Mouse (Mus musculus): Measurements from ENCODE around the gene Fndc10.
"Not testable (repeated sequence)": the region's sequence is repeated elsewhere in the genome, so short reads cannot be mapped to it uniquely, and the experiment has no call there.

Fndc10 gene

GRCm38 (mm10) chr4:155687764-155688163, 6.4 kb upstream of the Fndc10 start:
- not testable (repeated sequence) for DNase-seq (ENCODE audit: low spot score in 2 of 2)

DNA sequence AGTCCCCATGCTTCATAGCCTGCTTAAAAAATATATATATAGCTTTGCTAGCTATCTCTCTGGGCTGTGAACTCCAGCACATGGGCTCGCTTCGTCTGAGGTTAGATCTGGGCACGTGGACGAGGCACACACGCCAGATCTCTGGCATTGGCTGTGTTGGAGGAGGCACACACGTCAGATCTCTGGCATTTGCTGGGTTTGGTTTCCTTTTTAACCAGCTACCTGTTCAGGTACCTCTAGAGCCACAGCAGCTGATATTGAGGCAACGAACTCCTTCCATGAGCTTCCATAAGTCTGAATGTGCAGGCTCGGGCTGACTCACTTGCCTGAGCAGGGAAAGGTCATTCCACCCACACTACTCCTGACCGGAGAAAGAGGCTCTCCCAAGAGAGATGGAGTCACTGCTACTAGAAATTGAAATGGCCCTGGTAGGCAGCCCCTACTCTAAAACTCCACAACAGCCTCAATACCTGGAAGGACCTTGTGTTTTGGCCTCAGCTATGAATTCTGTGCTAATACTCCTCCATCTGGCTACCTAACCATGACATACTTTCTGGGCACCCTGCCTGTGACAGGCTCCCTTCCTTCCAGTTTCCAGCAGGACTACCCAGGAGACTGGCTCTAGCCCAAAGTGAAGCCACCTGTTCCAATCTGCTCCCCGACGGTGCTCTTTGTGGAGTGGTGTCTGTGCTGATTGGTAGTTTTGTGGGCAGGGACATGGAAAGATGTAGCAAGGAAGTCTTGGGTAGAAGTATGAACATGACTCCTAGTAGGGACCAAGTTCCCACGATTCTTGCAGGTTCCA, 3.4 kb upstream of the Fndc10 start:
- DNase-seq (ENCODE audit: low spot score in 2 of 2) = no peak

GRCm38 (mm10) chr4:155692421-155692820, 1.7 kb upstream of the Fndc10 start:
- no peak for DNase-seq (ENCODE audit: low spot score in 2 of 2)

DNA sequence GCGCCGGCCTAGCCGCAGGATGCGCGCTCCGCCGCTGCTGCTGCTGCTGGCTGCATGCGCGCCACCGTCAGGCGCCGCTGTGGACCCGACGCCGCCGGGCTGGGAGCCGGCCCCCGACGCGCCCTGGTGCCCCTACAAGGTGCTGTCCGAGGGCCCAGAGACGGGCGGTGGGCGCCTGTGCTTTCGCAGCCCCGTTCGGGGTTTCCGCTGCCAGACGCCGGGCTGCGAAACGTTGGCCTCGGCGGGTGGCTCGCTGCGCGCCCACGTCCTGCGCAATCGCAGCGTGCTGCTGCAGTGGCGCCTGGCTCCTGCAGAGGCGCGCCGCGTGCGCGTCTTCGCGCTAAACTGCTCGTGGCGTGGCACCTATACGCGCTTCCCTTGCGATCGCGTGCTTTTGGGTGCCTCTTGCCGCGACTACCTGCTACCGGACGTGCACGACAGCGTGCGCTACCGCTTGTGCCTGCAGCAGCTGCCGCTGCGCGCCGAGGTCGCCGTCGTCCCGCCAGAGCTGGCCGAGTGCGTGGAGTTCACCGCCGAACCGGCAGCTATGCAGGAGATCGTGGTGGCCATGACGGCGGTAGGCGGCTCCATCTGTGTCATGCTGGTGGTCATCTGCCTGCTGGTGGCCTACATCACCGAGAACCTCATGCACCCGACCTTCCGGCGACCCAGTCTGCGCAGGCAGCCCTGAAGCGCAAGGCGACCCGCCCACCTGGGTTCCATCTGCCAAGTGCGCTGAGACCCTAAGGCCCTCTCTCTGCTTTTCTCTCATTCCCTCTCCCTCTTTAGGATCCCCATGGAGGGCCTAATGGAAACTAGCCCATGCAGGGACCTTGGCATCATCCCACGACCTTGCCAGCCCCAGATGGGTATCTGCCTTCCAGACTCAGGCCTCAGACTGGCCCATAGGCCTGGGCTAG, 600 bp downstream of the Fndc10 start:
- DNase-seq (ENCODE audit: low spot score in 2 of 2) = peak; percentile 69 to 70

DNA sequence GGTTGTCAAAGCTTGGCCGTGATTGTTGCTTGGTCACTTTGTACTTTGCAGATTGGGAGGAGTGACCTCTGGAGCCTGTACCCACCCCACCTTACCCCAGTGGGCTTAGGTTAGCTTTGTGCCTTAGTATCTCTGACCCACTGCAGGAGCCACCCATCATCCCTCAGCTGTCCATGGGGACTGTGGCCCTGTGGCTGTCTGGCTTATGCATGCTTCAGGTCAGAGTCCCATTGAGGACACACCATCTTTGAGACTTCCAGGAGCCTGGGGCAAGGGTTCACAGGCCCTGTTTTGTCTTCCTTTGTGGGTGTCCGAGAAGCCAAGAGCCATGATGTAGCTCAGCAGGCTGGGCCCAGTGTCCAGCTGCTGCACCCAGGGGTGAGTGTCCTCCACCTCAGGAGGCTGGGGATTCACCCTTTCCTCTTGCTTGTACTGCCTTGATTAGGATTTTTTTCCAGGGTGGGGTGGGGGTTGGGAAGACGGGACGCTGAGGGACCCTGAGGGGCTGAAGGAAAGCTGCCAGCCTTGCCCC, 1.5 kb downstream of the Fndc10 start:
- no peak for DNase-seq (ENCODE audit: low spot score in 2 of 2)

DNA sequence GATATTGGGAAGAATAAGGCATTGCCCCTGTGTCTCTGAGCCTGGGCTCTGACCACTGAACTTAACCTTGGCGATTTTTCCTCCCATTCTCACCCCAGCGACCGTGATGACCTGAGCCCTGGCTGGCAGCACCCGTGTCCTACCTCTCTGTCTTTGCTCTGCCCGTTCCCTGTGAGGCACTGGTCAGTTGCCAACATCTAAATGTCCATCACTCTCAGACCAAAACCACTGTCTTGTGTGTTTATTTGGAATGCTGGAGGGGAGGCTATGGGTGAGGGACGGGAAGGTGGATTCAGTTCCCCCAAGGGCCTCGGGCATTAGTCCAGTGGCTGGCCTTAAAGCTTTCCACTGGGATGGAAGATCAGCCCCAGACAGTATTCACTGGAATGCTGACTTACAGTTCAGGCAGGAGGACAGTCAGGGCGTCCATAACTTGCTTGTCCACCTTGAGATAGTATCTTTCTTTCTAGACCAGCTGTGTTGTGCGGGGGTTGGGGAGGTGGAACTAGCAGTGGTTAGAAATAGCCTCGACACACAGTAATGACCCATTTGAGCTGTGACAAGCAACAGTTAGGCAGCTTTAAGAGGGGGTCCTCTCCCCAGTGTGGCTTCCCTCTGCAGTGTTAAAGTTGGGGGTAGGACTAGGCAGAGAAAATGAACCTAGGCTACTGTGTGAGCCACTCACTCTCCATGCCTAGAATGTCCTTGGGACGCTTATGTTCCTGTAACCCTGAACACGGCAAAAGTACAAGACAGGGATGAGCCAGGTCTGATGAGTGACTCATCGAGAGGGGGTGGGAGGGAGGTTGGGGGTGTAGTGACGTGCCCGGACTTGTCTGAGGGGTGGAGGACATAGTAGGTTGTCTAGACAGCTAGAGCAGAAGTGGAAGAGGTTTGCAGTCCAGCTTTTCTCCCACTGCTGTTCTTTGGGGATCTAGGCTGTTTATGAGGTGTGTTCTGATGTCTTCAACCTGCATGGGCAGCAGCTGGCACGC, 2.4 kb downstream of the Fndc10 start:
- DNase-seq (ENCODE audit: low spot score in 2 of 2) = no peak

DNA sequence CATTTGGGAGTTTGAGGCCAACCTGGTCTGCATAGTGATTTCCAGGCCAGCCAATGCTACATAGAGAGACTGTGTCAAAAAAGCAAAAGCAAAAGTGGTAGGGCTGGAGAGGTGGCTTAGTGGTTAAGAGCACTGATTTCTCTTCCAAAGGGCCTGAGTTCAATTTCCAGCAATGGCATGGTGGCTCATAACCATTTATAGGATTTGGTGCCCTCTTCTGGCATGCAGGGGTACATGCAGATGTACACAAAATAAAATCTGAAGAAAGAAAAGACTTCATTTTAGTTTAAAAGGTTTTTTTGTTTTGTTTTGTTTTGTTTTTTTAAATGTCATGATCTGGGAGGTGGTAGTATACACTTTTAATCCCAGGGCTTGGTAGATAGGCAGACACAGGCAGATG, 6.3 kb downstream of the Fndc10 start:
- peak in 1 of 2 experiments; percentile 30 for DNase-seq (ENCODE audit: low spot score in 2 of 2)

GRCm38 (mm10) chr4:155703425-155703929, 9.3 kb downstream of the Fndc10 start:
- DNase-seq (ENCODE audit: low spot score in 2 of 2) = no peak

DNA sequence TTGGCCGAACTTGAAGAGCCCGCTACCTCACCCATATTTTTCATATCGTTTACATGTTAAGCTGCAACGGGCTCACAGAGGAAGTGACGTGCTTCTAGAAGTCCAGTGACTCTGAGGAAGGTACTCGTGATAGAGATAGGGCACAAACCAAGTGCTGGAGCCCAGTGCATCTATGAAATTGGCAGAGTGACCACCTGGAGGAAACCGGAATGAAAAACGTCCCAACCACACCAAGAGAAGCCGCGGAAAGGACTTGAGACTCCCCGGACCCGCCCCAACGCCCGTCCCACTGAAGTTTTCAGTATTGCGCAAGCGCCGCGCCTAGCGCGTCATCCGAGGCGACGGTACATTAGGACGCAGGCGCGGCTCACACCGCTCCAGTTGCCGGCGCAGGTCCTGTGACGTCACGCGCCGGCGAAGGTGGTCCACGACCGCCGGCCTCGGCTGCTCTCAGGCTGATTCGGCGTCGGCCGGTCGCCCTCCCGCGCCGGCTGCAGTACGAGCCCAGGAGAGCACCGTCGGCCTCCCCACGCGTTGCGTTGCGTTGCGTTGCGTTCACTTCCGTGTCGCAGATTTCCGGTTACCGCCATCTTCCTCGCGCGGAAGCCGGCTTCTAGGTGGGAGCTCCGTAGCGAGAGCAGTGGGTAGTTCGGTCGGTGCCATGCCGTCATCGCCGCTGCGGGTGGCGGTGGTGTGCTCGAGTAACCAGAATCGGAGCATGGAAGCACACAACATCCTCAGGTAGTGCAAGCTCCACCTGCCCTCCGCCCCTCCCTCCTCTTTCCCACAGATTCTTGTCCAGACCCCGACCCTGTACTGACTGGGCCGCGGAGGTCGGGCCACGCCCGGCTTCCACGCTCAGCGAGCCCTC, 10.8 kb downstream of the Fndc10 start, which contains the start of gene Ssu72:
Gene Ssu72 (plus strand): TSS at position 80 of the 871 bp plus-strand sequence.
- DNase-seq (ENCODE audit: low spot score in 2 of 2) = peak; percentile 88 to 90

DNA sequence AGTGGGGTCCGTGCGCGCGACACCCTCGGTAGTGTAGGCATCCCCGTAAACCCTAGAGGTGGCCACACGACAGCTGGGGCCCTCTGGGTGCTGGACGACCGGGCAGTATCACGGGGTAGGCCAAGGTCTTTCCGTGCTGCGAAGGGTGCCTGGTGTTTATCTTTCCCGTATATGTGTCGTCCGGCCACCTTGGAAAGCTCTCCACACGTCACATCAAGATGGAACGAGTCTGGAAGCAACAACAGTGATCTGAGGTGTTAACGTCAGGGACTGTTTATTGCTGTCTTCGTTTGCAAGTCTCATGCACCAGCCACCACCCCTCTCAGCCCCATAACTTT, 11.4 kb downstream of the Fndc10 start:
- DNase-seq (ENCODE audit: low spot score in 2 of 2) = no peak

- no peak for DNase-seq (ENCODE audit: low spot score in 2 of 2)
Measured at GRCm38 (mm10) chr4:155708582-155708981, 14.4 kb downstream of the Fndc10 start.

- DNase-seq (ENCODE audit: low spot score in 2 of 2) = no peak
Measured at GRCm38 (mm10) chr4:155708988-155709387, 14.8 kb downstream of the Fndc10 start.

DNA sequence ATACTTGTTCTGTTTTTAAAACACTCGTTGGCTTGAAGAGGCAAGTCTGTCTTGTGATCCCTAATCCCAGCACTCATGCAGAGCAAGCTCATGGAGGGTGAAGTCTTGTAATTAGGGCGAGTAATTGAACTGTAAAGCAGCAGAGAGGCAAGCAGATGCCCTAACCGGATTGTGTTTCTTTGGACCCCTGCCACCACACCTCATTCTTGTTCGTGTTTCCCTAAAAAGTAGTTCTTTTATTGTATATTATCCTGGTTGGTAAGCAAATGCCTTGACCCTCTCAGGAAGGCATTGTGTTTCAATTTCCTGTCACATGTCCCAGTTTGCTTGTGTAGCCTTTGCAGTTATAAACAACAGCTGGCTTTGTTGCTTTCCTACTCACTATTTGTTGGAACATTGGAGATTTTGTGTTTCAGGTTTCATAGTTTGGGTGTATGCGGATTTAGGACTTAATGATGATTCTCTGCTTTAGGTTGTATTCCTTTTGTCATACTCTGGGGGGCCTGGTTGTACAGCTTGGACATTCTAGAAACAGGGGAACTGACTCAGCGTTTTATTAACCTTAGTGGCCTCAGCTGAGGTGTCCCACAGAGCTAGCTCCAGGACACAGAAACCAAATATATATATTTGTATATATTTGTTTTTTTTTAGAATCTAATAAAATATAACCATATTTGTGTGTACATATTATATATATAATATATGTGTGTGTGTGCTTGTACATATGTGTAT, 16.5 kb downstream of the Fndc10 start:
- DNase-seq (ENCODE audit: low spot score in 2 of 2) = no peak

DNA sequence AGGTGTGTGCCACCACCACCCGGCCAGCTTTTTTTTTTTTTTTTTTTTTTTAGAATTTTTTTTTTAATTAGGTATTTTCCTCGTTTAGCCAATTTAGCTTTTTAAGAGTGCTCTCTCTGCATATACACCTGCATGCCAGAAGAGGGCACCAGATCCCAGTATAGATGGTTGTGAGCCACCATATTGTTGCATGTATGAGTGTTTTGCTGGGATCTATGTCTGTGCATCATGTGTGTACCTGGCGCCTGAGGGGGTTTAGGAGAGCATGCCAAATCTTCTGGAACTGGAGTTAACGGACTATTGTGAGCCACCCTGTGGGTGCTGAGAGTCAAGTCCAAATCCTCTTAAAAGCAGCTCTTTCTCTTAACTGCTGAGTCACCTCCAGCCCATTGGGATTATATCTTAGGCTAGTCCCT, 27.5 kb downstream of the Fndc10 start:
- no peak for DNase-seq (ENCODE audit: low spot score in 2 of 2)

DNA sequence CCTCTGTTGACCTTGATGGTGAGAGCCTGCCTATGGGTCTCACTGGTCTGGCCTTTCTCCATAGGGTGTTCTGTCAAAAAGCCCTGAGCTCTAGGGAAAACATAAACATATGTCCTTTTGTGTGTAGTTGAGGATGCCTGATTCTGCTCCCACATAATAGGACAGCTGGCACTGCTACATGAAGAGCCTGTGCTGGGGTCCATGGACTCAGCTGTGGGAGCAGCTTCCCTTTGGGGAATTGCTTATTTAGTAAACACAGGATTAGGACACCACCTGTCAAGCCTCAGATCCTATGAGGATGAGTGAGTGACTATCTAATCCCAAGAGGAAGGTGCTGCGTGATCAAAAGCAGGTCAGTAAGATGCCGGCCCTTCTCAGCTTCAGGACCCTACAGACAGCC, 33.9 kb downstream of the Fndc10 start:
- DNase-seq (ENCODE audit: low spot score in 2 of 2) = no peak

GRCm38 (mm10) chr4:155733267-155733666, 39.1 kb downstream of the Fndc10 start:
- DNase-seq (ENCODE audit: low spot score in 2 of 2) = no peak

- DNase-seq (ENCODE audit: low spot score in 2 of 2) = peak; percentile 73 to 82
Measured at GRCm38 (mm10) chr4:155734350-155734941, 40.3 kb downstream of the Fndc10 start, which contains the start of gene Tmem240. TSS of gene Tmem240 (plus strand) at chr4:155734800.

DNA sequence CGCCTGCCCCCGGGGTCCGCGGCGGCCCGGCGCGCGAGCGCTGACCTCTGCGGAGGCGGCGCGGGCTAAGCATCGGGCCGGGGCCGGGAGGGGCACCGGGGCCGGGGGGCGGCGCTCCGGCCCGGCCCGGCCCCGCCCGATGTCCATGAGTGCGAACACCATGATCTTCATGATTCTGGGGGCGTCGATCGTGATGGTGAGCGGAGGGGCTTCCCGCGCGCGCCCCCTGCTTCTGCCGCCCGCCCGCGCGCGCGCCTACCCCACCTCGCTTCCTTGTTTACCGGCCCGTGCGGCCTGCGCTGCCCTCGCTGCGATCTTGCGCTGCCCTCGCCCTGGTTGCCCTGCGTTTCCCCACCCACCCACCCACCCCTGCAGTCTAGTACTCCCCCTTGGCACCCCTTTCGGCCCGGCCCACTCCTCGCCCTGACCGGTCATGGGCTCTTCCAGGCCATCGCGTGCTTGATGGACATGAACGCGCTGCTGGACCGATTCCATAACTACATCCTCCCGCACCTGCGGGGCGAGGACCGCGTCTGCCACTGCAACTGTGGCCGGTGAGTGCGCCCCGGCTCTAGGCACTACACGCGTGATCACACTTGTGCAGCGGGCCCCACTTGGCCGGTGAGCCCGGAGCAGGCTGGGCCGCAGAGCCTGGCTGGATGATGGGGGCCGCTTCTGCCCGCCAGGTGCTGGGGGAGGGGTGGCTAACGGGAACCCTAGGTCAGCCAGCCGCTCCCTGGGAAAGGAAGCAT, 41.0 kb downstream of the Fndc10 start:
- peak; percentile 23 to 62 for DNase-seq (ENCODE audit: low spot score in 2 of 2)
